Mouse (Mus musculus) kidney, embryonic 16.5 days (tissue): ENCODE measurements around the gene Orc6. TPM values are rescaled to one million over a fixed set of nuclear protein-coding genes. Genes with fewer than 3 reads are reported as not detected.
A peak's percentile ranks its signal among the peaks of the same experiment; 100 is the strongest.

ENCODE experiments used
- ATAC-seq: fragments of 200-750 bp; cut with Nextera tagmentation; 2 replicates; pipeline ENCODE4 v1.8.0; 2017; ENCODE audit warnings: moderate TSS enrichment; ENCODE audit not compliant: low FRiP score, low TSS enrichment
- H3K27ac ChIP-seq: fragments of 300-500 bp; sonication (generic); 2 replicates; pipeline ENCODE4 v1.5.1; 2014; ENCODE audit warnings: low read length
- H3K27me3 ChIP-seq: fragments of 300-500 bp; sonication (generic); 2 replicates; pipeline ENCODE4 v1.6.1; 2014; ENCODE audit warnings: low read length, control low read depth, mixed read lengths; ENCODE audit not compliant: insufficient read depth
- H3K36me3 ChIP-seq: fragments of 300-500 bp; sonication (generic); 2 replicates; pipeline ENCODE4 v1.6.1; 2014; ENCODE audit warnings: low read length, control low read depth, mixed read lengths; ENCODE audit not compliant: insufficient read depth
- H3K4me1 ChIP-seq: fragments of 300-500 bp; sonication (generic); 2 replicates; pipeline ENCODE4 v1.6.1; 2014; ENCODE audit warnings: low read length, control low read depth, mixed read lengths; ENCODE audit not compliant: insufficient read depth
- H3K4me2 ChIP-seq: fragments of 300-500 bp; sonication (generic); replicated peaks from 2 replicates; pipeline ENCODE4 v1.6.1; 2014; ENCODE audit warnings: low read depth, low read length
- H3K4me3 ChIP-seq: fragments of 300-500 bp; sonication (generic); 2 replicates; pipeline ENCODE4 v1.5.1; 2014; ENCODE audit warnings: mild to moderate bottlenecking, low read length
- H3K9ac ChIP-seq: fragments of 300-500 bp; sonication (generic); replicated peaks from 2 replicates; pipeline ENCODE4 v1.6.1; 2014; ENCODE audit warnings: low read length
- H3K9me3 ChIP-seq: fragments of 300-500 bp; sonication (generic); 2 replicates; pipeline ENCODE4 v1.6.1; 2016; ENCODE audit warnings: low read length, control low read depth
- WGBS: fragments of 180-500 bp; shearing (Covaris S2); extraction: QIAGEN DNeasy Blood & Tissue Kit; methylation state at CpG from one replicate; pipeline ENCODE4 v1.1.7; 2014; 5-methylcytosine and 5-hydroxymethylcytosine counted together
- polyA plus RNA-seq: library from polyadenylated mRNA; unstranded; fragments of >200 nt; fragmentation: Nextera tagmentation; extraction: Ambion mirVana; gene quantifications from 2 replicates; pipeline ENCODE4 v1.2.1, GENCODE M21; 2015

Gene Orc6
- polyA plus RNA-seq = 106 TPM in 2 replicates

DNA sequence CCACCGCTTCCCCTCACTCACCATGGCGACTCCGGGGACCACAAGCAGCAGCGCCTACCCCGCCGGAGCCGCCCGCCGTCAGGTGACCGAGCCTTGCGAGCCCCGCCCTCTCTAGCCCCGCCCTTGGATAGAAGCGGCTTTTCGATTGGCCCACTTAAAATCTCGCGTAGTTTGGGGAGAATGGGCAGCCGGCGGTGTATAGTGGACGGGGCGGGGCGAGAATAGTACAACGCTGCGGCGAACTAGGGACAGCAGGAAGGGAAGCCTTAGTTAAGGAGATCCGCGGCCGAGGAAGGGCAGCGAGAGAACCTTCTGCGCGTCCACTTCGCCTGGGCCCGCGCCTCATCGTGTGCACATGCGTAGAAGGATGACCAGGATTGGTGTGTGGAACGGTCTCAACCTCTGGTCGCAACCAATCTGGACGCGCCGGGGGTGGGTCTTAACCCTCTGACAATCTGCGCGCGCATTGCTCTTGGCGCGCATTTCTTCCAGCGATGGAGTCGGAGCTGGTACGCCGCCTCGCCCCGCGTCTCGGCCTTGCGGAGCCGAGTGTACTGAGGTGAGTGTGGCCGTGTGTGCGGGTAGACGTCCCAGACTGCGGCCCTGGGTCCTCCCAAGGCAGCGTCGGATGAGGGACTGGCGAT, at the start of gene Orc6, which contains the start of gene Vps35:
Gene Orc6 (plus strand): TSS at position 199 of the 644 bp plus-strand sequence.
Gene Vps35 (minus strand): TSS at position 369 of the 644 bp plus-strand sequence.
- peaks cover 22% of the 10 kb centered on the region for H3K4me1 ChIP-seq
- peak within 1 kb of the TSS; percentile 65 for H3K4me2 ChIP-seq
- no peaks in the 10 kb centered on the region for H3K9me3 ChIP-seq
- H3K4me3 ChIP-seq = peak within 1 kb of the TSS; percentile 66
- H3K27me3 ChIP-seq = no peaks in the 10 kb centered on the region
- peaks cover 18% of the 10 kb centered on the region for H3K36me3 ChIP-seq
- peak; percentile 98 for ATAC-seq
- peak within 1 kb of the TSS; percentile 77 for H3K9ac ChIP-seq
- peak within 1 kb of the TSS; percentile 99 for H3K27ac ChIP-seq
- under 1% methylated on average over 63 of the region's 63 CpGs for WGBS

DNA sequence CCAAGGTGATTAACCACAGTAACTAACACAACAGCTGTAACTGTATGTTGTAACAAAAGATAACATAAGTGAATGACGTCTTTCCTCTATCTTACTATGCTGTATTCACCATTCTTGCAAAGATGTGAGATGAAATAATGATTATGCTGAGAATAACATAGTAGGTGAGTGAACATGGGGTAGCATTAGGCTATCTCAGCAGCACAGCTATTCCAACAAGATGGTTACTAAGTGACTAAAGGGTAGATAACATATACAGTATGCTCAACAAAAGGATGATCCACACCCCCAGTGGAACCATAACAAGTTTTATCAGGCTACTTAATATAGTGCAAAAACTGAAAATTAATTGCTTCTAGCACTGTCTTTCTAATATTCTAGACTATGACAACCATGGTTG, 12.6 kb upstream of the Orc6 start:
- Histone ChIP-seq H3K4me3 (no peak overlapping the region), H3K9me3 (no peaks in the 10 kb centered on the region), H3K36me3 (peaks cover 42% of the 10 kb centered on the region), H3K4me1 (no peaks in the 10 kb centered on the region), H3K9ac (no peak overlapping the region), H3K4me2 (no peak overlapping the region), H3K27me3 (no peaks in the 10 kb centered on the region), H3K27ac (no peak overlapping the region)
- WGBS = 91% methylated on average over 1 of the region's 1 CpGs
- ATAC-seq = no peak

DNA sequence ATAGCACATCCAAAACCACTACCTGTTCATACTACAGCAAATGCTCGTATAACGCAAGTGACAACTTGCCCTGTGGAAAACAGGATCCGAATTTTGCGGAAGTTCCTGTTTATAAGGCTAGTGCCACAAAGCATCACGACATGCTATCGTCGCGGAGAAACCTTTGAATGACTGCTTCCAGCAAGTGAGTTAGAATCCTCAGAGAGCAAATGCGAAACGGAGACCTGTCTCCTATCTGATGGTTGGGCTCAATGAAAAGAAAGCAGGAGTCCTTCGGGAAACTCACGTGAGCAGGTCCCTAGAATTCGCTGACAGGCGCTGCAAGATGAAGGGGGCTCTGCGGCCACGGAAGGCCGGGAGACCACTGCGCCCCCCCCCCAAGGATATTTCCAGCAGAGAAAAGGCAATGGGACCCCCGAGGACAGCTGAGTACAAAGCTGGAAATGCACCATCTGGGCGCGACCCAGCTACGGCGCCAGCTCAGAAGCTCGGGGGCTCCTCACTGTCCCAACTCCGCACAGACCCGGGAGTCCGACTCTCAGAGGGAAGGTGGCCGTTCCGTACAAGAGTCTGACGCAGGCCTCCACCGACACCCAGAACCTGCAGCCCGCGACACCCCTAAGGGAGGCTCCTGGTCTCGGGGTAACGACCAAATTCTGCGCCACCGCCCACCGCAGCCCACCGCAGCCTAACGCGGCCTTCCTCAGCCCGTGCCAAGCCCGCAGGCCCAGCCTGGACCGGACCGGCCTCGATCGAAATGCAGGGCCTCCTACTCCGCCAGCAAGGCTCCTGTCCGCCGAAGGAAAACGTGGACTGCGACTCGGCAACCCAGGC, 615 bp upstream of the Orc6 start:
- no peaks in the 10 kb centered on the region for H3K9me3 ChIP-seq
- 0% methylated on average over 53 of the region's 53 CpGs for WGBS
- ATAC-seq = peak; percentile 30
- H3K27ac ChIP-seq = peak overlapping the region; percentile 99
- no peaks in the 10 kb centered on the region for H3K27me3 ChIP-seq
- H3K4me2 ChIP-seq = peak overlapping the region; percentile 65
- H3K4me3 ChIP-seq = peak overlapping the region; percentile 66
- H3K9ac ChIP-seq = peak overlapping the region; percentile 77
- H3K36me3 ChIP-seq = peaks cover 17% of the 10 kb centered on the region
- H3K4me1 ChIP-seq = peaks cover 22% of the 10 kb centered on the region

DNA sequence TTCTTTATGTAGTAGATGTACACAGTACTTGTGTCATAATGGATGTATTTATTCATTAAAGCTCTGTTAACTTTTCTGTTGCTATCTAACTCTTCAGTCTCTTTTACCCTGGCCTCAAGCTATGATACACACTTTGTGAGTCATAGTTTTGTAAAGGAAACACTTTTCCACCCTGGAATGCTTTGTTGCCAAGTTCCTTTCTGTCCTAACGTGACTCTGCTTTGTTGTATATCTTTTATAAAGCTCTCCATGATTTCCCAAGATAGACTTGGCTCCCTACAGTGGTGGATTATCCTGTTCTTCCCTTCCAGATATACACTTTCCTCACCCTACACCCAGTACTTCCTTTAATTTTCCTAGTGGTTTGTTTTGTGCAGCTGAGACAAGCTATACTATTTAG, 2.5 kb downstream of the Orc6 start:
- H3K9ac ChIP-seq = no peak overlapping the region
- ATAC-seq = no peak
- peaks cover 22% of the 10 kb centered on the region for H3K4me1 ChIP-seq
- no peak overlapping the region for H3K27ac ChIP-seq
- no peak overlapping the region for H3K4me3 ChIP-seq
- WGBS = 46% methylated on average over 1 of the region's 1 CpGs
- no peak overlapping the region for H3K4me2 ChIP-seq
- peaks cover 37% of the 10 kb centered on the region for H3K36me3 ChIP-seq
- no peaks in the 10 kb centered on the region for H3K27me3 ChIP-seq
- no peaks in the 10 kb centered on the region for H3K9me3 ChIP-seq

DNA sequence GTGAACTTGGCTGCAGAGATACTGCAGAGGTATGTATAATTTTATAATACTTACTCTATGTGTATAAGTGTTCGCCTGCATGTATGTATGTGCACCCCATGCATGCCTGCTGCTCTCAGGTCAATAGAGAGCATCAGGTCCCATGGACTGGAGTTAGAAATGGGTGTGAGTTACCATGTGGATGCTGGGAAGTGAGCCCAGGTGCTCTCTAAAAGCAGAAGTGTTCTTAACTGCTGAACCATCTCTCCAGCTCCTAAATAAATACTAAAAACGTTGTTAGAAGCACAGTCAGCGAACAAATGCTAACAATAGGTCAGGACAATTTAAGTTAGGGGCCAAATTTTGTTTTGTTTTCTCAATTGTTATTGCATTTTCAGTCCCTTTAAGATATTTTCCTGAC, 3.5 kb downstream of the Orc6 start:
- no peak for ATAC-seq
- H3K36me3 ChIP-seq = peaks cover 41% of the 10 kb centered on the region
- 91% methylated on average over 3 of the region's 3 CpGs for WGBS

DNA sequence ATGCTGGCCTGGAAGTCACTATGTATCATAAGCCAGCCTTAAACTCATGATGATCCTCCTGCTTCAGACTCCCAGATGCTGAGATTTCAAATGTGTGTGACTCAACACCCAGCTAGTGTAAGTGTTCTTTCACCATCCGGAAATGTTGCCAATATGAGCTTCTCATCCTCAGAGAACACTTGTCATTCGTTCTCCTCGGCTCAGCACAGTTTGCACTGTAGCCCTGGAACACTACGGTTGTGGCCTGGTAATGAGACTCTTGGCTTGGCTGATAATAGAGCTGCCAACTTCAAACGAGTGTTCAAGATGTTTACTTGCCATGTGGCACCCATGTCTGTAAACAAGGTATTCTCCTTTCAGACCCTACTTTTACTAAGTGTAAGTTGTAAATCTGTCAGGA, 4.1 kb downstream of the Orc6 start:
- Histone ChIP-seq H3K36me3 (peaks cover 47% of the 10 kb centered on the region), H3K9me3 (no peaks in the 10 kb centered on the region), H3K9ac (no peak overlapping the region), H3K27ac (no peak overlapping the region), H3K4me1 (peaks cover 12% of the 10 kb centered on the region), H3K4me2 (no peak overlapping the region), H3K4me3 (no peak overlapping the region), H3K27me3 (no peaks in the 10 kb centered on the region)
- 89% methylated on average over 5 of the region's 5 CpGs for WGBS
- ATAC-seq = no peak

More for the DNA sequence above, 3.5 kb downstream of the Orc6 start:
- no peak overlapping the region for H3K27ac ChIP-seq
- no peak overlapping the region for H3K9ac ChIP-seq
- no peak overlapping the region for H3K4me3 ChIP-seq
- H3K4me1 ChIP-seq = peaks cover 16% of the 10 kb centered on the region
- H3K4me2 ChIP-seq = no peak overlapping the region
- no peaks in the 10 kb centered on the region for H3K9me3 ChIP-seq
- H3K27me3 ChIP-seq = no peaks in the 10 kb centered on the region

DNA sequence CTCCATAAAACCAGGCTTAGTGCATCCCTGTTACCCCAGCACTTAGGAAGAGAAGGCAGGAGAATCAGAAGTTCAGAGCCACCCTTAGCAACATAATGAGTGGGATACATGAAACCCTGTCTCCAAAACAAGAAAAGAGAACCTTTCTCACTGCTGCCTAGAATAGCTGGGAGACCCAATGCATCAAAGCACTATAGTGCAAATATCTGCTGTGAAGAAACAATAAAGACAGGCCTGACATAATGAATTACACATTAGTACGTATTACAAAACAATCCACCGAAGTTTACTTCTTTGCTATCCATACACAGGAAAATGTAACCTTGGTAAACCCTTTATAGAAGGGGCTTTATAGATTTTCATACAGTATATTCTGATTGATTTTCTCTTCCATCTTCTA, 9.1 kb downstream of the Orc6 start:
- H3K36me3 ChIP-seq = peaks cover 40% of the 10 kb centered on the region
- H3K4me2 ChIP-seq = no peak overlapping the region
- no peaks in the 10 kb centered on the region for H3K9me3 ChIP-seq
- ATAC-seq = no peak
- no peak overlapping the region for H3K4me3 ChIP-seq
- H3K4me1 ChIP-seq = no peaks in the 10 kb centered on the region
- H3K27me3 ChIP-seq = no peaks in the 10 kb centered on the region
- WGBS = 94% methylated on average over 2 of the region's 2 CpGs
- no peak overlapping the region for H3K27ac ChIP-seq
- no peak overlapping the region for H3K9ac ChIP-seq

DNA sequence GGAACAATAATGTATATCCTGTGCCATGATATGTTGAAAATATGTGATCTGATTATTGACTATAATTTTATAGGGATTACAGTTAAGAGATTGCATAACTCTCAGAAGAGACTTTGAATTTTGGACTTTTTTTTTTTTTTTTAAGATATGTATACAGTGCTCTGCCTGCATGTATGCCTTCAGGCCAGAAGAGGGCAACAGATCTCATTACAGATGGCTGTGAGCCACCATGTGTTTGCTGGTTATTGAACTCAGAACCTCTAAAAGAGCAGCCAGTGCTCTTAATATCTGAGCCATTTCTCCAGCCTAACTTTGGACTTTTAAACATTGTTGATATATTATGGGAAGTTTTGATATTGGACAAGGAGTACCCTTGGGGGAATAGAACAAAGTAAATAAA, 12.3 kb downstream of the Orc6 start:
- Histone ChIP-seq H3K9ac (no peak overlapping the region), H3K27me3 (no peaks in the 10 kb centered on the region)
- ATAC-seq = no peak

DNA sequence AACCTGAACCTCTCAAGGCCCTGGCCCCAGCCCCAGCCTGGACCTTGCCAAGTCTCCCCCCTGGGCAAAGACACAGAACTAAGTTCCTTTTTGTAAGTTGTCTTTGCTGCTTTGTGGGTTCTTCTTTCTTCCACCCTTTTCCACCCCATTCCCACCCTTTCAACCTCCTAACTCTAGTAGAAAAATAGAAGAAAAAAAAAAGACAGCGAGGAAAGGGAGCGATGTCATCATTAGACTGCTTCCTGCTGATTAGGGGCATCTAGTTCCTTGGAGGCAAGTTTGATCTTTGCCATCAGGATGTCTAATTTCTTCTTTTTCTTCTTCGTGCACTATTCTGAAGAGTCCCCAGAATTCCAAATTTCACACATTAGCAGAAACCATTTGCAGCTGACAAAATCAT, 13.6 kb downstream of the Orc6 start:
- no peak overlapping the region for H3K4me2 ChIP-seq
- H3K27ac ChIP-seq = no peak overlapping the region
- no peak overlapping the region for H3K4me3 ChIP-seq
- 82% methylated on average over 3 of the region's 3 CpGs for WGBS
- no peaks in the 10 kb centered on the region for H3K4me1 ChIP-seq
- no peak overlapping the region for H3K9ac ChIP-seq
- peaks cover under 1% of the 10 kb centered on the region; the same call in 1 of the 2 replicates for H3K9me3 ChIP-seq
- H3K27me3 ChIP-seq = no peaks in the 10 kb centered on the region
- peaks cover 12% of the 10 kb centered on the region for H3K36me3 ChIP-seq
- ATAC-seq = no peak

More for the DNA sequence above, 12.3 kb downstream of the Orc6 start:
- no peaks in the 10 kb centered on the region for H3K4me1 ChIP-seq
- no peak overlapping the region for H3K4me3 ChIP-seq
- H3K9me3 ChIP-seq = no peaks in the 10 kb centered on the region
- H3K27ac ChIP-seq = no peak overlapping the region
- H3K4me2 ChIP-seq = no peak overlapping the region
- peaks cover 18% of the 10 kb centered on the region for H3K36me3 ChIP-seq

DNA sequence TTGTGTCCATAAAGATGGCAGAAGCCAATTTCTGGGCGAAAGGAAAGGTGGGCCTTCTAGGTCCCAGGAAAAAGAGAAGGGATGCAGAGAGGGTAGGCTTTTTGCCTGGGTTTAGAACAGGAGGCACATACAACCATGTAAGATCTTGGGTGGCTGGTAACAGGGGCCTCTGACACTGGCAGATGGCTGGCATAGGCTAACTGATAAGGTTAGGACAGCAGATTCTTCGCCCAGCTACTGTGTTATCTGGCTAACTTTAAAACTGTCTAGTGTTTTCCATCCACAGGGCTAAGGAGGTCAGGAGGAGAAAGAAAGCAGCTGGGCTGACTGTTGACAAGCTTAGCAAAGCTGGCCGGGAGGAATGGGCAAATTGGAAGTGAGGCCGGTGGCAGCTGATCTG, 19.1 kb downstream of the Orc6 start:
- no peak overlapping the region for H3K4me2 ChIP-seq
- H3K4me3 ChIP-seq = no peak overlapping the region
- H3K9ac ChIP-seq = no peak overlapping the region
- H3K4me1 ChIP-seq = no peaks in the 10 kb centered on the region
- no peak overlapping the region for H3K27ac ChIP-seq
- no peaks in the 10 kb centered on the region for H3K36me3 ChIP-seq
- peaks cover 6% of the 10 kb centered on the region; the same call in 1 of the 2 replicates for H3K9me3 ChIP-seq
- 89% methylated on average over 4 of the region's 4 CpGs for WGBS
- H3K27me3 ChIP-seq = no peaks in the 10 kb centered on the region
- no peak for ATAC-seq
